Mouse (Mus musculus) midbrain, embryonic 13.5 days (tissue): Measurements from ENCODE around the gene D430042O09Rik. TPM values are rescaled to one million over a fixed set of nuclear protein-coding genes. Genes with fewer than 3 reads are reported as not detected.

Experiments
- ATAC-seq: fragments of 200-750 bp; cut with Nextera tagmentation; 2 replicates; pipeline ENCODE4 v1.8.0; 2017; ENCODE audit warnings: mild to moderate bottlenecking, moderate TSS enrichment, moderate library complexity
- H3K27ac ChIP-seq: fragments of 300-500 bp; sonication (generic); 2 replicates; pipeline ENCODE4 v1.5.1; 2015; ENCODE audit warnings: inconsistent platforms, mild to moderate bottlenecking, moderate library complexity
- H3K27me3 ChIP-seq: fragments of 300-500 bp; sonication (generic); 2 replicates; pipeline ENCODE4 v1.6.1; 2015; ENCODE audit warnings: mild to moderate bottlenecking, inconsistent platforms
- H3K36me3 ChIP-seq: fragments of 300-500 bp; sonication (generic); 2 replicates; pipeline ENCODE4 v1.6.1; 2015; ENCODE audit warnings: mild to moderate bottlenecking, inconsistent platforms
- H3K4me1 ChIP-seq: fragments of 300-500 bp; sonication (generic); replicated peaks from 2 replicates; pipeline ENCODE4 v1.6.1; 2015; ENCODE audit warnings: inconsistent platforms
- H3K4me2 ChIP-seq: fragments of 300-500 bp; sonication (generic); replicated peaks from 2 replicates; pipeline ENCODE4 v1.6.1; 2015; ENCODE audit warnings: moderate library complexity, mild to moderate bottlenecking, inconsistent platforms
- H3K4me3 ChIP-seq: fragments of 300-500 bp; sonication (generic); replicated peaks from 2 replicates; pipeline ENCODE4 v1.5.1; 2015; ENCODE audit warnings: mild to moderate bottlenecking, inconsistent platforms
- H3K9ac ChIP-seq: fragments of 300-500 bp; sonication (generic); replicated peaks from 2 replicates; pipeline ENCODE4 v1.6.1; 2015; ENCODE audit warnings: mild to moderate bottlenecking, inconsistent platforms
- H3K9me3 ChIP-seq: fragments of 300-500 bp; sonication (generic); 2 replicates; pipeline ENCODE4 v1.6.1; 2016; ENCODE audit warnings: mild to moderate bottlenecking, inconsistent platforms
- WGBS: fragments of 180-500 bp; shearing (Covaris S2); methylation state at CpG from one replicate; pipeline ENCODE4 v1.1.7; 2015; 5-methylcytosine and 5-hydroxymethylcytosine counted together
- polyA plus RNA-seq: library from polyadenylated mRNA; unstranded; fragments of >200 nt; fragmentation: Nextera tagmentation; extraction: Ambion mirVana; gene quantifications from 2 replicates; pipeline ENCODE4 v1.2.1, GENCODE M21; 2015

Gene D430042O09Rik
- polyA plus RNA-seq, 1 experiment from 2014 or later = 7.5 TPM

DNA sequence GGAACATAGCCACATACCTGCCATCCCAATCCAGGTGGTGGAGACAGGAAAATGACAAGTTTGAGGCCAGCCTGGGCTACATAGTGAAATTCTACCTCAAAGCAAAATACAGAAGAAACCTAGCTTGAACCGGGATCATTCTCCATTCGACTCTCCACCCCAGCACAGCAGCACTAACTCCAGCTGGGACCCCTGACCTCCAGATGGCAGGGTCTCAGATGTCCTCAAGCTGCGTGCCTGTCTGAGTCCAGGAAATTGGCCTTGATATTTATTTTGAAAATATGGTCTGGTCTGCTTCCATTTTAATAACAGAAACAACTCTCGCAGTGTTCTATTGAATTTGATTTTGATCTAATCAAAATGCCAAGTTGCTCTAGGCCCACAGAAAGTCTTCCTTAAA lies 179.4 kb downstream of the D430042O09Rik start:
- no peak for ATAC-seq
- H3K36me3 ChIP-seq = no peaks in the 10 kb centered on the region
- H3K9ac ChIP-seq = no peak overlapping the region
- H3K4me2 ChIP-seq = no peak overlapping the region
- no peak overlapping the region for H3K27ac ChIP-seq
- peaks cover 29% of the 10 kb centered on the region for H3K4me1 ChIP-seq
- no peak overlapping the region for H3K4me3 ChIP-seq
- no peaks in the 10 kb centered on the region for H3K27me3 ChIP-seq
- 66% methylated on average over 4 of the region's 4 CpGs for WGBS
- no peaks in the 10 kb centered on the region for H3K9me3 ChIP-seq

DNA sequence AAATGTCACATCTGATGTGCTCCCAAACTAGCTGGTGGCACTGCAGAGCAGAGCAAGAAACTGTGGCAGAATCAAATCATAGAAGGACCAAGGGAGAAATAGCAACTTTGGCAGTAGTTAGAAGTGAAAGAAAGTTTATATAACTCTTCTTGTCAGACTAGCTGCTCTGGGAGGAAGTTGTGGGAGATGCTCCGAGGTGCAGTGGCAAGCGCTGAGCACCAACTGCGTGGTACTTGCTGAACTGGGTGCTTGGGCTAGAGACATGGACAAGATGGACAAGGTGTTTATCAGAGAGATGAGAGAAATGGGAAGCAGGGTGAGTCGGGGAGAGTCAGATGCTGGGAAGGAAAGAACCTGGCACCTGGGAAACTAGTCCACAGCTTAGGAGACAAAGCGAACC lies 180.1 kb downstream of the D430042O09Rik start:
- Histone ChIP-seq H3K4me1 (peaks cover 29% of the 10 kb centered on the region), H3K36me3 (no peaks in the 10 kb centered on the region), H3K27ac (no peak overlapping the region), H3K4me2 (no peak overlapping the region), H3K9ac (no peak overlapping the region), H3K9me3 (no peaks in the 10 kb centered on the region), H3K4me3 (no peak overlapping the region), H3K27me3 (no peaks in the 10 kb centered on the region)
- ATAC-seq = no peak
- WGBS = 89% methylated on average over 5 of the region's 5 CpGs

GRCm38 (mm10) chr7:125888373-125888772 lies 180.7 kb downstream of the D430042O09Rik start:
- no peak for ATAC-seq
- WGBS = 68% methylated on average over 12 of the region's 12 CpGs

GRCm38 (mm10) chr7:125893621-125894020 lies 185.9 kb downstream of the D430042O09Rik start:
- Histone ChIP-seq H3K4me3 (no peak overlapping the region), H3K4me1 (peaks cover under 1% of the 10 kb centered on the region), H3K27ac (no peak overlapping the region), H3K36me3 (no peaks in the 10 kb centered on the region), H3K27me3 (no peaks in the 10 kb centered on the region), H3K9me3 (no peaks in the 10 kb centered on the region), H3K9ac (no peak overlapping the region), H3K4me2 (no peak overlapping the region)
- ATAC-seq = no peak
- 95% methylated on average over 5 of the region's 5 CpGs for WGBS

More at GRCm38 (mm10) chr7:125888373-125888772, 180.7 kb downstream of the D430042O09Rik start:
- Histone ChIP-seq H3K4me1 (peaks cover 29% of the 10 kb centered on the region), H3K27ac (no peak overlapping the region), H3K4me2 (no peak overlapping the region), H3K27me3 (no peaks in the 10 kb centered on the region), H3K9ac (no peak overlapping the region), H3K36me3 (no peaks in the 10 kb centered on the region), H3K4me3 (no peak overlapping the region), H3K9me3 (no peaks in the 10 kb centered on the region)

DNA sequence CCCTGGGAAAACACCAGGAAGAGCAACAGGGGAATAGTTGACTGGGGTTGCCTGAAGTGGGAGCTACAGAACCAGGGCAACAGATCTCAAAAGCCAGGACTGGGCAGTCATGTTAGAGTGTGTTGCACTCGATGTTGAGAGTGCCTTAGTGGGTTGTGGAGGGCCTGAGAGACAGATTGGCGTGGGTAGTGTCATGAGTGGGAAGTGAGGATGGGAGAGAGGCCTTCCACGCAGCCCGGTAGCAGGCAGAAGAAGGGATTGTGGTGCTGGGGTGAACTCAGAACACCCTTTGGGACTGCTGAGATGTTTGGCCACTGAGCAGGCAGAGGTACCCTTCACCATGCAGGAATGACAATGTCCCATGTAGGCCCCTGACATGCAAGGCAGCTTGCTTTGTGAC lies 189.4 kb downstream of the D430042O09Rik start:
- no peaks in the 10 kb centered on the region for H3K27me3 ChIP-seq
- no peaks in the 10 kb centered on the region for H3K9me3 ChIP-seq
- H3K36me3 ChIP-seq = no peaks in the 10 kb centered on the region
- H3K4me1 ChIP-seq = peaks cover 18% of the 10 kb centered on the region
- no peak for ATAC-seq
- no peak overlapping the region for H3K9ac ChIP-seq
- H3K27ac ChIP-seq = no peak overlapping the region
- WGBS = 86% methylated on average over 4 of the region's 4 CpGs
- no peak overlapping the region for H3K4me2 ChIP-seq
- no peak overlapping the region for H3K4me3 ChIP-seq

DNA sequence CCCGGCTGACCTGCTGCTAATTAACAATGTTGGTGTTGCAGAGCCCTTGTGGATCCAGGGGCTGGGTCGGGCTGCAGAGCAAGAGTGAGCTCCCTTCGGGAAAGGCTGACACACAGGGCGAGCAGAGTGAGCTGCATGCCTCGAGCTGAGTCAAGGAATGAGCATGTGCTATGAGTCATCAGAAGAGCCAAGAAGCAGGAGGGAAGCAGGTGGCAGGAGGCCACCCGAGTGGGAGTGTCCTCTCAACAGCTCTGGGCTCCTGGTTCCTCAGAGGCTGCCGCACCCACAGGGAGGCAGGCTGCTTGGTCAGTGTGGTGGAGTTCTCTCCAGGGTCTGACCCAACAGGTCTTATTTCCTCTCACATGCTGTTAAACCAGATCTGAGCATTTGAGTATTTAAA lies 191.3 kb downstream of the D430042O09Rik start:
- Histone ChIP-seq H3K36me3 (no peaks in the 10 kb centered on the region), H3K27ac (no peak overlapping the region), H3K4me2 (no peak overlapping the region), H3K4me3 (no peak overlapping the region), H3K4me1 (peaks cover 18% of the 10 kb centered on the region), H3K9ac (no peak overlapping the region), H3K27me3 (no peaks in the 10 kb centered on the region), H3K9me3 (no peaks in the 10 kb centered on the region)
- 56% methylated on average over 7 of the region's 7 CpGs for WGBS
- ATAC-seq = no peak

GRCm38 (mm10) chr7:125899916-125900315 lies 192.2 kb downstream of the D430042O09Rik start:
- Histone ChIP-seq H3K4me1 (peaks cover 18% of the 10 kb centered on the region), H3K27me3 (no peaks in the 10 kb centered on the region), H3K9me3 (no peaks in the 10 kb centered on the region), H3K9ac (no peak overlapping the region), H3K4me2 (no peak overlapping the region), H3K4me3 (no peak overlapping the region), H3K36me3 (no peaks in the 10 kb centered on the region), H3K27ac (no peak overlapping the region)
- 0 out of 2 replicates have a peak, but pooled peaks have one; percentile 43 for ATAC-seq
- 39% methylated on average over 2 of the region's 2 CpGs for WGBS

DNA sequence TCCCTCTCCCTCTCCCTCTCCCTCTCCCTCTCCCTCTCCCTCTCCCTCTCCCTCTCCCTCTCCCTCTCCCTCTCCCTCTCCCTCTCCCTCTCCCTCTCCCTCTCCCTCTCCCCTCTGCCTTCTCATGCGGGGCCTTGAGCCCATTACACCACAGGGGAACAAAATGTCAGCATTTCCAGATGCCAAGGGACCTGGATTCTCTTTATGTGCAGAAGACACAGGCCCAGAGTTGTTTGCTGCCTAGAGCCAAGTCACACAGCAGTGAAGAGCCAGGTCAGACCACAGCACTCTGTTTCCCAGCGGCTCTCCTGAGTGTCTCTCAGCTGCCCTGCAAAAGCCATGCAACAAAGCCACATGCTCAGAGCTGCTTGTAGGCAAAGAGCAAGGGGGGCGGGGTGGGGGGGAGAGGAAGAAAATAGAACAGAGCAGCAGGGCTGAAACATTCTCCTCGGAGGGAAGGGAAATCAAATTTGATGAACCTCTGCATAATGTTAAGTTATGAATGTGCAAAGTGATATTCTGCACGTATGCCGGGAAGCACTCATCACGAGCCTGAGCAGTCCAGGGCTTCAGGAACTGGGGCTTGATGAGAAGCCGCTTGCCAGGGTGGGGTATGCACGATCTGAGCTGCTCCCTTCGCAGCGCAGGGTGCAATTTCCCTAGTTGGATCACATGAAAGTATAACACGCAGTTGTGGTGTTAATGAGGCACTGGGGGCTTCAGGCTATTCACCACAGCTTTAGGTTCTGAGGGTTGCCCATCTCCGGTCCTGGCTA lies 192.9 kb downstream of the D430042O09Rik start:
- Histone ChIP-seq H3K9me3 (no peaks in the 10 kb centered on the region), H3K4me3 (no peak overlapping the region), H3K27me3 (no peaks in the 10 kb centered on the region), H3K36me3 (no peaks in the 10 kb centered on the region), H3K27ac (no peak overlapping the region), H3K4me2 (no peak overlapping the region), H3K4me1 (peaks cover 18% of the 10 kb centered on the region), H3K9ac (no peak overlapping the region)
- ATAC-seq = peak; percentile 68; the same call in 1 of the 2 replicates
- 52% methylated on average over 13 of the region's 13 CpGs for WGBS

- Histone ChIP-seq H3K9ac (no peak overlapping the region), H3K4me1 (no peaks in the 10 kb centered on the region), H3K4me3 (no peak overlapping the region), H3K27me3 (no peaks in the 10 kb centered on the region), H3K36me3 (no peaks in the 10 kb centered on the region), H3K4me2 (no peak overlapping the region), H3K27ac (no peak overlapping the region), H3K9me3 (no peaks in the 10 kb centered on the region)
- 54% methylated on average over 5 of the region's 5 CpGs for WGBS
- no peak for ATAC-seq
Observed at GRCm38 (mm10) chr7:125920801-125921200, 213.1 kb downstream of the D430042O09Rik start.

- H3K9ac ChIP-seq = no peak overlapping the region
- H3K27me3 ChIP-seq = no peaks in the 10 kb centered on the region
- H3K4me3 ChIP-seq = no peak overlapping the region
- H3K9me3 ChIP-seq = no peaks in the 10 kb centered on the region
- H3K4me2 ChIP-seq = no peak overlapping the region
- H3K36me3 ChIP-seq = no peaks in the 10 kb centered on the region
- H3K27ac ChIP-seq = no peak overlapping the region
- ATAC-seq = no peak
- 88% methylated on average over 5 of the region's 5 CpGs for WGBS
- no peaks in the 10 kb centered on the region for H3K4me1 ChIP-seq
Observed at GRCm38 (mm10) chr7:125924044-125924443, 216.4 kb downstream of the D430042O09Rik start.
